Mouse (Mus musculus): ENCODE results near the gene Eif2b3. TPM values are rescaled to one million over a fixed set of nuclear protein-coding genes. Genes with fewer than 3 reads are reported as not detected.

Eif2b3 gene
- polyA plus RNA-seq, 1 experiment from 2014 or later = 44.1 TPM

- Histone ChIP-seq H3K4me1 (peaks cover 12% of the 10 kb centered on the region), H3K9ac (no peak overlapping the region), H3K4me3 (replicated peaks) (no peak overlapping the region), H3K27ac (no peak overlapping the region), H3K36me3 (replicated peaks) (peaks cover 17% of the 10 kb centered on the region), H3K4me2 (no peak overlapping the region), H3K27me3 (no peaks in the 10 kb centered on the region), H3K9me3 (no peaks in the 10 kb centered on the region)
- WGBS = 94% methylated on average over 4 of the region's 4 CpGs
- ATAC-seq (ENCODE audit: low FRiP score) = no peak
Observed at GRCm38 (mm10) chr4:117023469-117023868, 4.3 kb downstream of the Eif2b3 start.

GRCm38 (mm10) chr4:117031105-117031504 lies 11.9 kb downstream of the Eif2b3 start:
- no peaks in the 10 kb centered on the region for H3K4me1 ChIP-seq
- H3K4me2 ChIP-seq = no peak overlapping the region
- no peak overlapping the region for H3K27ac ChIP-seq
- no peak overlapping the region for H3K4me3 ChIP-seq (replicated peaks)
- ATAC-seq (ENCODE audit: low FRiP score) = no peak
- no peaks in the 10 kb centered on the region for H3K27me3 ChIP-seq
- no peak overlapping the region for H3K9ac ChIP-seq
- WGBS = 92% methylated on average over 1 of the region's 1 CpGs
- no peaks in the 10 kb centered on the region for H3K9me3 ChIP-seq
- peaks cover 21% of the 10 kb centered on the region for H3K36me3 ChIP-seq (replicated peaks)

GRCm38 (mm10) chr4:117039925-117040687 lies 20.9 kb downstream of the Eif2b3 start:
- no peaks in the 10 kb centered on the region for H3K9me3 ChIP-seq
- peaks cover 19% of the 10 kb centered on the region for H3K4me1 ChIP-seq
- H3K9ac ChIP-seq = no peak overlapping the region
- no peak overlapping the region for H3K4me2 ChIP-seq
- no peaks in the 10 kb centered on the region for H3K27me3 ChIP-seq
- H3K27ac ChIP-seq = peak overlapping the region; percentile 73
- 0 out of 2 replicates have a peak, but pooled peaks have one; percentile 20 for ATAC-seq (ENCODE audit: low FRiP score)
- no peak overlapping the region for H3K4me3 ChIP-seq (replicated peaks)
- WGBS = 49% methylated on average over 9 of the region's 9 CpGs
- peaks cover 6% of the 10 kb centered on the region; the same call in 1 of the 2 replicates for H3K36me3 ChIP-seq (replicated peaks)

- 72% methylated on average over 1 of the region's 1 CpGs for WGBS
- peak overlapping the region; percentile 73 for H3K27ac ChIP-seq
- no peak overlapping the region for H3K4me3 ChIP-seq (replicated peaks)
- H3K9ac ChIP-seq = no peak overlapping the region
- H3K4me2 ChIP-seq = no peak overlapping the region
- ATAC-seq (ENCODE audit: low FRiP score) = no peak
- H3K36me3 ChIP-seq (replicated peaks) = no peaks in the 10 kb centered on the region; the same call in 1 of the 2 replicates
- H3K4me1 ChIP-seq = peaks cover 19% of the 10 kb centered on the region
- H3K27me3 ChIP-seq = no peaks in the 10 kb centered on the region
- H3K9me3 ChIP-seq = no peaks in the 10 kb centered on the region
Observed at GRCm38 (mm10) chr4:117040791-117041190, 21.6 kb downstream of the Eif2b3 start.

GRCm38 (mm10) chr4:117041283-117041721 lies 22.1 kb downstream of the Eif2b3 start:
- no peak overlapping the region for H3K4me2 ChIP-seq
- H3K9ac ChIP-seq = no peak overlapping the region
- H3K4me1 ChIP-seq = peaks cover 19% of the 10 kb centered on the region
- H3K9me3 ChIP-seq = no peaks in the 10 kb centered on the region
- H3K27ac ChIP-seq = peak overlapping the region; percentile 73
- H3K4me3 ChIP-seq (replicated peaks) = no peak overlapping the region
- WGBS = 44% methylated on average over 4 of the region's 4 CpGs
- ATAC-seq (ENCODE audit: low FRiP score) = no peak
- H3K27me3 ChIP-seq = no peaks in the 10 kb centered on the region
- H3K36me3 ChIP-seq (replicated peaks) = no peaks in the 10 kb centered on the region; the same call in 1 of the 2 replicates

GRCm38 (mm10) chr4:117048836-117049235 lies 29.6 kb downstream of the Eif2b3 start:
- H3K27me3 ChIP-seq = no peaks in the 10 kb centered on the region
- H3K36me3 ChIP-seq (replicated peaks) = peaks cover 9% of the 10 kb centered on the region; the same call in 1 of the 2 replicates
- no peak overlapping the region for H3K4me3 ChIP-seq (replicated peaks)
- no peaks in the 10 kb centered on the region for H3K9me3 ChIP-seq
- ATAC-seq (ENCODE audit: low FRiP score) = no peak
- H3K9ac ChIP-seq = no peak overlapping the region
- WGBS = 77% methylated on average over 3 of the region's 3 CpGs
- no peaks in the 10 kb centered on the region for H3K4me1 ChIP-seq
- no peak overlapping the region for H3K27ac ChIP-seq
- H3K4me2 ChIP-seq = no peak overlapping the region

- WGBS = 97% methylated on average over 1 of the region's 1 CpGs
- Histone ChIP-seq H3K4me2 (no peak overlapping the region), H3K9ac (no peak overlapping the region), H3K4me1 (no peaks in the 10 kb centered on the region), H3K27ac (no peak overlapping the region), H3K27me3 (no peaks in the 10 kb centered on the region), H3K9me3 (no peaks in the 10 kb centered on the region), H3K36me3 (replicated peaks) (peaks cover 11% of the 10 kb centered on the region; the same call in 1 of the 2 replicates), H3K4me3 (replicated peaks) (no peak overlapping the region)
- no peak for ATAC-seq (ENCODE audit: low FRiP score)
Observed at GRCm38 (mm10) chr4:117049485-117049884, 30.3 kb downstream of the Eif2b3 start.

GRCm38 (mm10) chr4:117052626-117053025 lies 33.4 kb downstream of the Eif2b3 start:
- Histone ChIP-seq H3K27me3 (no peaks in the 10 kb centered on the region), H3K27ac (no peak overlapping the region), H3K9ac (no peak overlapping the region), H3K4me2 (no peak overlapping the region), H3K4me3 (replicated peaks) (no peak overlapping the region), H3K9me3 (no peaks in the 10 kb centered on the region), H3K4me1 (no peaks in the 10 kb centered on the region), H3K36me3 (replicated peaks) (peaks cover 16% of the 10 kb centered on the region; the same call in 1 of the 2 replicates)
- no peak for ATAC-seq (ENCODE audit: low FRiP score)
- 81% methylated on average over 4 of the region's 4 CpGs for WGBS

- Histone ChIP-seq H3K4me3 (replicated peaks) (no peak overlapping the region), H3K27ac (0 out of 2 replicates have a peak overlapping the region, but pooled peaks have one; percentile 25), H3K36me3 (replicated peaks) (peaks cover 16% of the 10 kb centered on the region; the same call in 1 of the 2 replicates), H3K9me3 (no peaks in the 10 kb centered on the region), H3K4me2 (no peak overlapping the region), H3K9ac (no peak overlapping the region), H3K4me1 (no peaks in the 10 kb centered on the region), H3K27me3 (no peaks in the 10 kb centered on the region)
- no peak for ATAC-seq (ENCODE audit: low FRiP score)
- 77% methylated on average over 4 of the region's 4 CpGs for WGBS
Observed at GRCm38 (mm10) chr4:117053956-117054355, 34.8 kb downstream of the Eif2b3 start.

GRCm38 (mm10) chr4:117056102-117056501 lies 36.9 kb downstream of the Eif2b3 start:
- Histone ChIP-seq H3K4me3 (replicated peaks) (no peak overlapping the region), H3K27ac (no peak overlapping the region), H3K27me3 (no peaks in the 10 kb centered on the region; the same call in 1 of the 2 replicates), H3K4me2 (no peak overlapping the region), H3K9ac (no peak overlapping the region), H3K9me3 (no peaks in the 10 kb centered on the region), H3K36me3 (replicated peaks) (peaks cover 15% of the 10 kb centered on the region; the same call in 1 of the 2 replicates), H3K4me1 (no peaks in the 10 kb centered on the region)
- ATAC-seq (ENCODE audit: low FRiP score) = no peak

- ATAC-seq (ENCODE audit: low FRiP score) = no peak
- H3K27me3 ChIP-seq = no peaks in the 10 kb centered on the region; the same call in 1 of the 2 replicates
- 0 out of 2 replicates have a peak overlapping the region, but pooled peaks have one; percentile 37 for H3K27ac ChIP-seq
Observed at GRCm38 (mm10) chr4:117056514-117056913, 37.3 kb downstream of the Eif2b3 start.

GRCm38 (mm10) chr4:117058512-117058911 lies 39.3 kb downstream of the Eif2b3 start:
- Histone ChIP-seq H3K4me3 (replicated peaks) (no peak overlapping the region), H3K9me3 (no peaks in the 10 kb centered on the region), H3K36me3 (replicated peaks) (peaks cover 18% of the 10 kb centered on the region; the same call in 1 of the 2 replicates), H3K4me2 (no peak overlapping the region), H3K27ac (no peak overlapping the region), H3K27me3 (no peaks in the 10 kb centered on the region; the same call in 1 of the 2 replicates), H3K4me1 (peaks cover 10% of the 10 kb centered on the region; the same call in 1 of the 2 replicates), H3K9ac (no peak overlapping the region)
- ATAC-seq (ENCODE audit: low FRiP score) = no peak
- 88% methylated on average over 4 of the region's 4 CpGs for WGBS

More at GRCm38 (mm10) chr4:117056514-117056913, 37.3 kb downstream of the Eif2b3 start:
- Histone ChIP-seq H3K36me3 (replicated peaks) (peaks cover 18% of the 10 kb centered on the region; the same call in 1 of the 2 replicates), H3K4me2 (no peak overlapping the region), H3K4me1 (no peaks in the 10 kb centered on the region), H3K4me3 (replicated peaks) (no peak overlapping the region), H3K9ac (no peak overlapping the region), H3K9me3 (no peaks in the 10 kb centered on the region)
- 75% methylated on average over 2 of the region's 2 CpGs for WGBS
